ENCODE assay signal across 8 mouse cellular contexts in genomic region chr2:120084593-120085361, GRCm38 (mm10). TPM values are rescaled to one million over a fixed set of nuclear protein-coding genes. Genes with fewer than 3 reads are reported as not detected.
A peak's percentile ranks its signal among the peaks of the same experiment; 100 is the strongest.
DNase-seq lines count a peak whose midpoint lies in the region; ATAC-seq and TF ChIP-seq lines count a peak whose summit lies in the region.

No protein-coding gene starts in this region.

- ATAC-seq in embryonic facial prominence, embryonic 14.5 days (ENCODE audit: low read depth) = peak; percentile 78
- peak; percentile 59; the same call in 1 of the 2 replicates for ATAC-seq in common myeloid progenitor, adult 5-6 weeks (replicated peaks; ENCODE audit: low read depth, poor library complexity, severe bottlenecking)
- ATAC-seq in kidney, postnatal 0 days (replicated peaks; ENCODE audit: low FRiP score, low read depth) = peak; percentile 69; the same call in 1 of the 2 replicates
- no peak for ATAC-seq in forebrain, embryonic 16.5 days

- H3K9ac ChIP-seq in embryonic facial prominence, embryonic 14.5 days (ENCODE audit: low read depth, low read length) = no peak overlapping the region
- no peak overlapping the region for H3K9ac ChIP-seq in kidney, postnatal 0 days (ENCODE audit: low read depth, low read length)
- no peak overlapping the region for H3K9ac ChIP-seq in forebrain, embryonic 16.5 days (replicated peaks; ENCODE audit: low read depth, low read length)

- no peaks in the 10 kb centered on the region for H3K36me3 ChIP-seq in embryonic facial prominence, embryonic 14.5 days (ENCODE audit: control insufficient read depth, insufficient read depth, low read length)
- H3K36me3 ChIP-seq in embryonic facial prominence, embryonic 10.5 days (replicated peaks) = no peaks in the 10 kb centered on the region
- H3K36me3 ChIP-seq in kidney, postnatal 0 days (ENCODE audit: insufficient read depth, low read length) = 0 out of 2 replicates have a peak, but pooled peaks cover under 1% of the 10 kb centered on the region
- no peaks in the 10 kb centered on the region for H3K36me3 ChIP-seq in forebrain, embryonic 16.5 days (ENCODE audit: control insufficient read depth, insufficient read depth)

- WGBS in embryonic facial prominence, embryonic 14.5 days = 65% methylated on average over 14 of the region's 14 CpGs
- 85% methylated on average over 14 of the region's 14 CpGs for WGBS in embryonic facial prominence, embryonic 10.5 days
- 69% methylated on average over 14 of the region's 14 CpGs for WGBS in kidney, postnatal 0 days
- 77% methylated on average over 14 of the region's 14 CpGs for WGBS in olfactory bulb, adult 2 months
- 78% methylated on average over 14 of the region's 14 CpGs for WGBS in forebrain, embryonic 16.5 days

- H3K4me3 ChIP-seq in embryonic facial prominence, embryonic 14.5 days (ENCODE audit: low read depth, low read length) = no peak overlapping the region
- no peak overlapping the region for H3K4me3 ChIP-seq in embryonic facial prominence, embryonic 10.5 days
- no peak overlapping the region for H3K4me3 ChIP-seq in kidney, postnatal 0 days (replicated peaks; ENCODE audit: low read depth, low read length)
- no peak overlapping the region for H3K4me3 ChIP-seq in olfactory bulb, adult 2 months (ENCODE audit: insufficient read depth, low read depth, low read length)
- H3K4me3 ChIP-seq in forebrain, embryonic 16.5 days (replicated peaks; ENCODE audit: low read length) = no peak overlapping the region

- DNase-seq in embryonic facial prominence, embryonic 14.5 days (ENCODE audit: low spot score) = peak; percentile 31
- DNase-seq in embryonic facial prominence, embryonic 10.5 days (ENCODE audit: low spot score) = no peak
- DNase-seq in A20 (ENCODE audit: low read depth, low spot score) = peak; percentile 59
- DNase-seq in kidney, postnatal 0 days (ENCODE audit: low spot score) = peak; percentile 78
- no peak for DNase-seq in right cerebral cortex, postnatal 36 days (ENCODE audit: low spot score in 2 of 2)

- no peaks in the 10 kb centered on the region for H3K27me3 ChIP-seq in embryonic facial prominence, embryonic 14.5 days (replicated peaks; ENCODE audit: control insufficient read depth, insufficient read depth, low read length)
- no peaks in the 10 kb centered on the region; the same call in 1 of the 2 replicates for H3K27me3 ChIP-seq in embryonic facial prominence, embryonic 10.5 days (replicated peaks; ENCODE audit: low read depth, poor library complexity, severe bottlenecking)
- H3K27me3 ChIP-seq in kidney, postnatal 0 days (ENCODE audit: insufficient read depth, low read length) = no peaks in the 10 kb centered on the region
- H3K27me3 ChIP-seq in forebrain, embryonic 16.5 days (replicated peaks; ENCODE audit: control insufficient read depth, insufficient read depth, low read length) = no peaks in the 10 kb centered on the region

- TF ChIP-seq CTCF in kidney, postnatal 0 days (IDR thresholded peaks at IDR 0.05; ENCODE audit: low read depth) = peak; percentile 76
- TF ChIP-seq CTCF in olfactory bulb, adult 2 months (IDR thresholded peaks at IDR 0.05; ENCODE audit: insufficient read depth, low read depth, low read length) = peak; percentile 38; the same call in 1 of the 2 replicates

- TF ChIP-seq POLR2A in olfactory bulb, adult 2 months (IDR thresholded peaks at IDR 0.05; ENCODE audit: insufficient read depth, low read depth, low read length) = no peak

- H3K9me3 ChIP-seq in embryonic facial prominence, embryonic 14.5 days (ENCODE audit: control insufficient read depth, low read length) = no peaks in the 10 kb centered on the region
- H3K9me3 ChIP-seq in embryonic facial prominence, embryonic 10.5 days = no peaks in the 10 kb centered on the region
- no peaks in the 10 kb centered on the region for H3K9me3 ChIP-seq in kidney, postnatal 0 days (replicated peaks; ENCODE audit: low read length)
- peaks cover 2% of the 10 kb centered on the region; the same call in 1 of the 2 replicates for H3K9me3 ChIP-seq in forebrain, embryonic 16.5 days (ENCODE audit: control insufficient read depth, low read length)

- H3K4me1 ChIP-seq in embryonic facial prominence, embryonic 14.5 days (ENCODE audit: control insufficient read depth, insufficient read depth, low read length) = no peaks in the 10 kb centered on the region
- no peaks in the 10 kb centered on the region for H3K4me1 ChIP-seq in embryonic facial prominence, embryonic 10.5 days
- H3K4me1 ChIP-seq in kidney, postnatal 0 days (replicated peaks; ENCODE audit: insufficient read depth, low read length) = no peaks in the 10 kb centered on the region
- H3K4me1 ChIP-seq in olfactory bulb, adult 2 months (ENCODE audit: control insufficient read depth, insufficient read depth, low read length) = 0 out of 2 replicates have a peak, but pooled peaks cover 3% of the 10 kb centered on the region
- H3K4me1 ChIP-seq in forebrain, embryonic 16.5 days (replicated peaks; ENCODE audit: control insufficient read depth, insufficient read depth, low read length) = no peaks in the 10 kb centered on the region

- no peak overlapping the region for H3K4me2 ChIP-seq in embryonic facial prominence, embryonic 14.5 days (ENCODE audit: low read depth, low read length)
- H3K4me2 ChIP-seq in kidney, postnatal 0 days (ENCODE audit: low read length) = no peak overlapping the region
- no peak overlapping the region for H3K4me2 ChIP-seq in forebrain, embryonic 16.5 days (ENCODE audit: low read length)

- no peak overlapping the region for H3K27ac ChIP-seq in embryonic facial prominence, embryonic 14.5 days (replicated peaks; ENCODE audit: low read depth, low read length)
- no peak overlapping the region for H3K27ac ChIP-seq in embryonic facial prominence, embryonic 10.5 days (replicated peaks)
- no peak overlapping the region for H3K27ac ChIP-seq in kidney, postnatal 0 days
- no peak overlapping the region for H3K27ac ChIP-seq in olfactory bulb, adult 2 months (ENCODE audit: insufficient read depth, low read depth, low read length)
- H3K27ac ChIP-seq in forebrain, embryonic 16.5 days (ENCODE audit: low read length) = no peak overlapping the region

RNA-seq across cellular contexts. Expression of gene Pla2g4b, which starts 51.6 kb away (rescaled TPM):
- 1.8 and 2.1 TPM in 2 replicates for polyA plus RNA-seq in embryonic facial prominence, embryonic 14.5 days (2014; fragmentation: Nextera tagmentation; extraction: Ambion mirVana)
- 1.8 and 2.8 TPM in 2 replicates for polyA plus RNA-seq in embryonic facial prominence, embryonic 10.5 days (2016; fragmentation: Nextera tagmentation; extraction: Ambion mirVana)
- total RNA-seq in common myeloid progenitor, adult 5-6 weeks (2017) = 0.64 TPM in 1 of 2 replicates, not detected in the other
- polyA plus RNA-seq in kidney, postnatal 0 days (2015; fragmentation: Nextera tagmentation; extraction: Ambion mirVana) = 0.29 and 0.71 TPM in 2 replicates
- polyA plus RNA-seq in olfactory bulb, adult 2 months (2012; ENCODE audit: insufficient read depth, insufficient read length, low replicate concordance, missing spikeins) = not detected in 2 replicates
- polyA plus RNA-seq in forebrain, embryonic 16.5 days (2015; fragmentation: Nextera tagmentation; extraction: Ambion mirVana) = 2.4 and 4.0 TPM in 2 replicates

RNA-seq across cellular contexts. Expression of gene Gm28042, which starts 57.5 kb away (rescaled TPM):
- polyA plus RNA-seq in embryonic facial prominence, embryonic 14.5 days (2014; fragmentation: Nextera tagmentation; extraction: Ambion mirVana) = 2.5 and 2.9 TPM in 2 replicates
- polyA plus RNA-seq in embryonic facial prominence, embryonic 10.5 days (2016; fragmentation: Nextera tagmentation; extraction: Ambion mirVana) = 5.6 and 6.2 TPM in 2 replicates
- total RNA-seq in common myeloid progenitor, adult 5-6 weeks (2017) = 0.23 and 1.4 TPM in 2 replicates
- 0.89 and 1.2 TPM in 2 replicates for polyA plus RNA-seq in kidney, postnatal 0 days (2015; fragmentation: Nextera tagmentation; extraction: Ambion mirVana)
- polyA plus RNA-seq in olfactory bulb, adult 2 months (2012; ENCODE audit: insufficient read depth, insufficient read length, low replicate concordance, missing spikeins) = not detected in 2 replicates
- 4.6 and 7.2 TPM in 2 replicates for polyA plus RNA-seq in forebrain, embryonic 16.5 days (2015; fragmentation: Nextera tagmentation; extraction: Ambion mirVana)

RNA-seq across cellular contexts. Expression of gene Jmjd7, which starts 57.5 kb away (rescaled TPM):
- polyA plus RNA-seq in embryonic facial prominence, embryonic 14.5 days (2014; fragmentation: Nextera tagmentation; extraction: Ambion mirVana) = 14.4 and 19.2 TPM in 2 replicates
- 20.4 and 20.6 TPM in 2 replicates for polyA plus RNA-seq in embryonic facial prominence, embryonic 10.5 days (2016; fragmentation: Nextera tagmentation; extraction: Ambion mirVana)
- total RNA-seq in common myeloid progenitor, adult 5-6 weeks (2017) = 4.2 and 6.2 TPM in 2 replicates
- polyA plus RNA-seq in kidney, postnatal 0 days (2015; fragmentation: Nextera tagmentation; extraction: Ambion mirVana) = 24.7 and 25.7 TPM in 2 replicates
- polyA plus RNA-seq in olfactory bulb, adult 2 months (2012; ENCODE audit: insufficient read depth, insufficient read length, low replicate concordance, missing spikeins) = not detected in 2 replicates
- 16.2 and 17.4 TPM in 2 replicates for polyA plus RNA-seq in forebrain, embryonic 16.5 days (2015; fragmentation: Nextera tagmentation; extraction: Ambion mirVana)

Comparison
In these comparisons a context has a peak if more than half of its experiments do, and no peak if none do; other contexts are left out.
1. DNase-seq: peak in embryonic facial prominence, embryonic 14.5 days (single experiment), A20 (single experiment) and kidney, postnatal 0 days (single experiment); none in embryonic facial prominence, embryonic 10.5 days (single experiment) and right cerebral cortex, postnatal 36 days (0 of 2).
2. RNA of gene Jmjd7, which starts 57.5 kb away (polyA plus RNA-seq): 24.7 to 25.7 TPM in kidney, postnatal 0 days, 20.4 to 20.6 TPM in embryonic facial prominence, embryonic 10.5 days, 16.2 to 17.4 TPM in forebrain, embryonic 16.5 days and 14.4 to 19.2 TPM in embryonic facial prominence, embryonic 14.5 days; not detected in olfactory bulb, adult 2 months; every median in the first group is over 10 times any median in the second.